Mouse (Mus musculus) cerebellum, adult (tissue): ENCODE measurements at regions not wholly inside any gene's neighbourhood (a gene's known extent, or its start where the extent isn't known, plus 50 kb on each side); places are given as distances from the start of the nearest gene placed in this dataset.

ENCODE experiments used
- ATAC-seq: cut with Nextera tagmentation; 2 replicates; pipeline ENCODE4 v1.9.2; 2017; ENCODE audit warnings: mild to moderate bottlenecking, moderate library complexity, mixed read lengths; ENCODE audit not compliant: insufficient number of reproducible peaks, low FRiP score, low TSS enrichment

- ATAC-seq: no peak
These were observed 264.7 kb downstream of the Gm9195 start for GRCm38 (mm10) chr14:72226946-72227345.

DNA sequence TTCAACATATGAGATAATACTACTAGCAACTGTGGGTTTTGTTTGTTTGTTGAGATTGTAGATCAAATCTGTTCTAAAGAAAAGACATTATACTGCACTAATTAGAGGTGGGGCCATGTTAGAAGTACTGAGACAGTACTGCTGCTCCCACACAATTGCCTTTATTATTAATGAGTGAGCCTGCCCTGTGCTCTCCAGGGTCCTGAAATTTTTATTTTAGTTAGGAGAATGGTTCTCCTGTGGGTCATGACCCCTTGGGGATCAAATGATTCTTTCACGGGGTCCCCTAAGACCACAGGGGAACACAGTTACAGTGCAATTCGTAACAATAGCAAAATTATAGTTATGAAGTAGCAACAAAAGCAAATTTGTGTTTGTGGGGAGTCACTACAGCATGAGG is 268.8 kb downstream of the Gm9195 start:
- no peak for ATAC-seq

DNA sequence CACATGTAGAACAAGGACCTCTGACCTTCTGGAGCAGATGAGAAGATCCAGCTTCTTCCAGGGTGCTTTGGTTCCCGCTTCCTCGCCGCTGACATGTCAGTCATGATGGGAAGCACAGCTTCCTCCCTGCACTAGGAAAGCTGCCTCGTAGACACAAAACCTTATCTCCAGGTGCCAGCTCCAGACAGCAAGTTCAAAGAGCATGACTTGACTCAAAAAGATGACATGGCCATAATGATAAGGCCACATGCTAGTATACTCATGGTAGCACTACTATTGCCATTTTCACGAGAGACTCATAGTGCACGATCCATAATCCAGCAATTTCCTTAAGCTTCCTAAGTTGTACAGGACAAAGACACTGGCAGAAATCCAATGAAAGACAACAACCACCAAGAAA is 272.1 kb downstream of the Gm9195 start:
- no peak for ATAC-seq

- ATAC-seq: no peak
These were observed 291.3 kb downstream of the Gm9195 start for GRCm38 (mm10) chr14:72200307-72200706.

GRCm38 (mm10) chr14:72199900-72200299 is 291.7 kb downstream of the Gm9195 start:
- no peak for ATAC-seq

- ATAC-seq: no peak
These were observed 293.7 kb downstream of the Gm9195 start for GRCm38 (mm10) chr14:72197972-72198371.

- ATAC-seq: 0 out of 2 replicates have a peak, but pooled peaks have one; percentile 26
These were observed 304.2 kb downstream of the Gm9195 start for GRCm38 (mm10) chr14:72187329-72187984.

GRCm38 (mm10) chr14:72175751-72176150 is 315.9 kb downstream of the Gm9195 start:
- ATAC-seq: no peak

DNA sequence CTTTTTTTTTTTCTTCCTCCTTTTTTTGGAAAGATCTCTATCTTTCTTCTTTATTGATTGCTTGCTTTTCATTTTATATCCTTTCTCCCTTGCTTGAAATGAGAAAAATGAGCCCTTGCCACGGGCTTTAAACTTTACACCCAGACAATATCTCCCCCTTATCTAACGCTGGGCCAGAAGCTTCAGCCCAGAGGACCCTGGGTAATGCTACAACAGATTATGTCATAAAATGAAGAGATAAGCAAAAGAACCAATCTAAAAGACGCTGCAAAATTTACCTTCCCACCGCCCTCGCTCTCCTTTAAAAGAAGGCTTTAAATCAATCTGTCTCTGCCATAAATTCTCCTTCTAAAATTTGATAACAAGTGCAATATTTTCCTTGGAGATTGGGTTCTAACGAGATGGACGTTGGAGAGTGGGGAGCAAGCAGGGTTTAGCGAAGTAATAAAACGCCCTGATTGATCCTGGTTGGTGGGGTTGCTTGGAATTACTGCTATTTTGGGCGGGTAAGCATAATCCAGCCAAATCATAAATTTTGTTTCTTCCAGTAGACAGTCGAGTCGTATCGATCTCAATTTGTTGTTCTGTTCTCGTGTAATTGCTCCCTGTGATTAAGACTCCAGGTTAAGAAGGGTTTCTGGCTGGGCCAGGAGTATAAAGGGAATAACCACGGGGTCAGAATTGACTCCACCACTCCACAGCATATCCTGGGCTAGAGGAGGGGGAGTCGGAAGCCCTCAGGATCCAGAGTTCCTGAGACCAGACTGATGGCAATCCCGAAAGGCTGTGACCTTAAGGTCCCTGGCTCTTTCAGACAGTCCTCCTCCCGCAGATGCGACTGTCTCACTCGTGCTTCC is 318.9 kb downstream of the Gm9195 start:
- no peak for ATAC-seq

GRCm38 (mm10) chr14:72171777-72172176 is 319.9 kb downstream of the Gm9195 start:
- ATAC-seq: no peak

GRCm38 (mm10) chr14:72158537-72159323 is 332.9 kb downstream of the Gm9195 start:
- ATAC-seq: no peak

DNA sequence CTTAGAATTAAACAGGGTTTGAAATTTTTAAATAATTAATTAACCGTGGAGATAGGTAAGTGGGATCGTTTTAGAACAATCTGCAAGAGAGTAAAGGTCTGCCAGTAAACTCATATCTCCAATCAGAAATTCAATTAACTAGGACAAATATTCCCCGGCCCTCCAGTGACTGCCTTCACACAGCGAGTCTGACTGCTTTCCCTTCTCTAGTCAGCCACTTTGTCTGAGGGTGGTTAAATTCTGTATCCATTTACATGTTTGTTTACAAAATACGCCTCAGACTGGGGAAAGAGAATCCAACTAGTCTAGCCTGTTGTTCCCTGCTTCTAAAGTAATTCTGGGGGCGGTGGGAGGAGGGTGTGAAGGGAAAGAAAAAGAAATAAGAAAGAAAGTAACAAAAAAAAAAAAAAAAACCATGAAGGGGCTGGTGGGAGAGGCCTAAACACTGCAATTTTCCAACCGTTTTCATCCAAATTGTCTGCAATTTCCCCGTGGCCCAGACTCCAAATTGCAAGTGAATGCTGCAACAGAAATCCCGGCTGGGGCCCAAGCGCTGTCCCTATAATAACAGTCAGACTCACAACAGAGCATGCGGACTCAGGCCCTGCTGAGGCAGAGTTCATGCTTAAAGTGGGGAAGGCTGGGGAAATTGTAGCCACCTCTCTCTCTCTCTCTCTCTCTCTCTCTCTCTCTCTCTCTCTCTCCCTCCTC is 336.3 kb downstream of the Gm9195 start:
- no peak for ATAC-seq

DNA sequence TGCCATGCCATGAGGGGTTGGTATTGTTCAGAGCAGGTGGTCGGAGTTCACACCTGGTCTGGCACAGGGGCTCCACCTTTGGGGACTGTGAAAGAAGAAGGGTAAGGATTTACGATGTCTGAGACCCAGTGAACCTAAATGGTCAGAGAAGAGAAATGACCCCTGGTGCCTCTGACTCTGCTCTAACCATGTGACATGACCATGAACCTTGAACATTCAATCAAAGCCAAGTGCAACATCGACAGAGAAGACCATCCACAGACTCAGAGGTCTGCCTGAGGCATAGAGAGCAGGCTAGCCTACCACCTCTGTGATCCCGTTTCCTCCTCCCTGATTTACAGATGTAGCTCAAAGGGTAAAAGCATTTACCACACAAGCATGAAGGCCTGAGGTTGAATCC is 340.0 kb downstream of the Gm9195 start:
- no peak for ATAC-seq

- no peak for ATAC-seq
These were observed 342.2 kb downstream of the Gm9195 start for GRCm38 (mm10) chr14:72149463-72149862.

DNA sequence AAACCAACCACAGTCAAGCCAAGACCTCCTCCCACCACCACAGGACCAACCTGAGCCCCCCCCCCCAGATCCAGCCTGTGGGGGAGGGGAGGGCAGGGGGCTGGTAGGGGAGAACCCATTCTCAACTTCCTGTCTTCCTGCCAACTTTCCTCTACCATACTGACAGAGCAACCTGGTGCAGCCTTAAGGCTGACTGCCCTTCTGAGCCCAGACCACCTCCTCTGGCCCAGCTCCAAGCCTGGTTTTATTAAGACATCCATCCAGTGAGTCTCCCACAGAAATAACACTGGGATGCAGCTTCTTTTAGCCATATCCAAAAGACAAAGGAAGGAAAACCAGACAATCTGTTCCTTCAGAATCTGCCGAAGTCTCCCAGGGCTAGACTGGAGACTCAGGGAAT is 342.8 kb downstream of the Gm9195 start:
- ATAC-seq: no peak

DNA sequence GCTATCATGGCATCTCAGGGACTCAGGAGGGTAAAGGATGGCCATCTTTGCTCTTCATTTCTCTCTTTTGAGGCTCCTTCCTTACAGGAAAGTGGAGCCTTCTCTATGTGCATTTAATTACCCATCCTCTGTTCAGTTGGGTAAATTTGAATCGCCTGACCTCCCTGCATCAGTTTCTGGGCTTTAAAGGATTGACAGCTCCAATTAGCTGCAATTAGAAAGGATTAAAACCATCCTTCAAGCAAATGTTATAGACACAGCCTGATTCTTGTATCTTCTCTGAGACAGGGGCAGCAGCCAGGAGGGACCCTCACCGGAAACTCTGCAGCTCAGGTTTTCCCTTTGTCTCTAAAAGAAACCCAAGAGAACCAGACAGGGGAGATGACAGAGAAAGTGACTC is 345.3 kb downstream of the Gm9195 start:
- no peak for ATAC-seq

DNA sequence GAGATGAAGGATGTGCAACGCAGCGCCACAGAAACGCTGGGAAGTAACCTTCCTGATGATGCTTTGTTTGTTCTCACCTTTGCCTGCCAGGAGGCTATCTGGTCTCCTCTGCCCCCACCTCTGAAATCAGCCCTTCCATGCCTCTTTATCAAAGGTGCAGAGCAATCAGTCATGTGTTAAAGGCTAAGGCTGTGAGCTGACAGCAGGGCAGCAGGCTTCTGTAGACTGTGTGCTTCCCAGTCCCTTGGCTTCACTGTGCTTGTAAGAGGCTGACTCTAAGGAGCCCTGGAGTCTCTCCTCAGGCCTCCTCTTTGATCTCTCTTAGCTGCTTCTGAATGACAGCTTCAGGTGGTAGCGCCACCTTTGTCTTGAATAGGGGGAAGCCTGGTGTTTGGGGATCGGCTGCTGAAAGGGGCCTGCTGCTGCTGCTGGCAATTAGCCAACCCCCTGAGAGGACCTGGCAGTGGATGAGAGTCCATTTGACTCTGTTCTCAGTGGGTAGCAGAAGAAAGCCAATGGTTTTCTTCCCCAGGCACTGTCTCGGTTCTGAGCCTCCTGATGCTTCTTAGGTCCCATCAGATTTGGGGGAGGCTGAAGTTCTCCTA is 348.7 kb downstream of the Gm9195 start:
- no peak for ATAC-seq

GRCm38 (mm10) chr14:72141136-72141535 is 350.5 kb downstream of the Gm9195 start:
- no peak for ATAC-seq

- ATAC-seq: no peak
These were observed 361.5 kb downstream of the Gm9195 start for GRCm38 (mm10) chr14:72130149-72130548.

DNA sequence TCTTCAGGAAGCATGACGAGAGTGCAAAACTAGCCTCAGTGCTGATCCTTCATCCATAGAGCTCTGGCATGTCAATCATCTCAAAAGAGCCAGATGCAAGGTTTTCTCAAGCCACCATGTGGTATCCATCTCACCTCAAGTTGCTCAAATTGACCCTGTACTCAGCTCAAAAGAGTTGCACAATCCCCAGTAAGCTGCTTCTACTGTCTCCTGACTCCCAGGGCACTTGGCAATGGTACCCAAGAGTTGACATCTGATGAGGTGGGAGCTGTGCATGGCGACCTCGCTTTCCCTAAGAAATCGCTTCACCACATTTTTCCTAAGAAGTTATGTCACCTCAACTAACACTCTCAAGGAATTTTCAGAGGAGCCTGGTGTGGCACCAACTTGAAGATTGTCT is 369.9 kb downstream of the Gm9195 start:
- no peak for ATAC-seq
